Comparison of ENCODE assay signal across 7 mouse cellular contexts in genomic region chr5:31295606-31296141, GRCm38 (mm10). TPM values are rescaled to one million over a fixed set of nuclear protein-coding genes. Genes with fewer than 3 reads are reported as not detected.
DNase-seq lines count a peak whose midpoint lies in the region; ATAC-seq and TF ChIP-seq lines count a peak whose summit lies in the region.

Gene Fndc4 (minus strand): TSS chr5:31296080.

- H3K36me3 ChIP-seq in E14TG2a.4 (ENCODE audit: insufficient read depth, low read length), result peaks cover 12% of the 10 kb centered on the region
- H3K36me3 ChIP-seq in embryonic facial prominence, embryonic 10.5 days (replicated peaks), result peaks cover 23% of the 10 kb centered on the region
- H3K36me3 ChIP-seq in stomach, embryonic 14.5 days (ENCODE audit: control insufficient read depth, insufficient read depth, low read length), result peaks cover 13% of the 10 kb centered on the region; the same call in 1 of the 2 replicates

- H3K4me2 ChIP-seq in stomach, embryonic 14.5 days (replicated peaks; ENCODE audit: low read depth, low read length), result peak within 1 kb of the TSS; percentile 91

- ATAC-seq in stomach, embryonic 14.5 days (ENCODE audit: insufficient number of reproducible peaks, insufficient read depth, low FRiP score, low read depth), result peak; percentile 54

- H3K4me1 ChIP-seq in E14TG2a.4 (replicated peaks; ENCODE audit: low read depth, low read length), result peaks cover 22% of the 10 kb centered on the region
- peaks cover 31% of the 10 kb centered on the region for H3K4me1 ChIP-seq in embryonic facial prominence, embryonic 10.5 days
- peaks cover 9% of the 10 kb centered on the region; the same call in 1 of the 2 replicates for H3K4me1 ChIP-seq in stomach, embryonic 14.5 days (ENCODE audit: control insufficient read depth, insufficient read depth, low read length)

- H3K9ac ChIP-seq in stomach, embryonic 14.5 days (replicated peaks; ENCODE audit: low read depth, low read length), result peak within 1 kb of the TSS; percentile 92

- DNase-seq in adrenal gland, adult 18-20 months (ENCODE audit: low spot score in 2 of 2), result peak; percentile 25 to 38
- peak; percentile 85 for DNase-seq in embryonic facial prominence, embryonic 10.5 days (ENCODE audit: low spot score)
- DNase-seq in heart, postnatal 14 days, result peak; percentile 45 to 50
- peak; percentile 63 to 70 for DNase-seq in layer of hippocampus, postnatal 14 days (ENCODE audit: low spot score in 2 of 2)
- peak; percentile 8 for DNase-seq in lung, postnatal 36 days

- TF ChIP-seq CTCF in E14TG2a.4 (conservative IDR thresholded peaks at IDR 0.05; ENCODE audit: low read length), result no peak

- H3K9me3 ChIP-seq in E14TG2a.4 (ENCODE audit: low read length), result no peaks in the 10 kb centered on the region
- H3K9me3 ChIP-seq in embryonic facial prominence, embryonic 10.5 days, result no peaks in the 10 kb centered on the region
- H3K9me3 ChIP-seq in stomach, embryonic 14.5 days (ENCODE audit: control insufficient read depth, low read depth, low read length), result no peaks in the 10 kb centered on the region

- H3K27me3 ChIP-seq in E14TG2a.4 (ENCODE audit: insufficient read depth, low read length), result peaks cover 51% of the 10 kb centered on the region
- peaks cover 12% of the 10 kb centered on the region; the same call in 1 of the 2 replicates for H3K27me3 ChIP-seq in embryonic facial prominence, embryonic 10.5 days (replicated peaks; ENCODE audit: low read depth, poor library complexity, severe bottlenecking)
- no peaks in the 10 kb centered on the region for H3K27me3 ChIP-seq in stomach, embryonic 14.5 days (ENCODE audit: control insufficient read depth, insufficient read depth, low read length)

- whole genome bisulfite sequencing in embryonic facial prominence, embryonic 10.5 days, result under 1% methylated on average over 43 of the region's 46 CpGs
- WGBS in stomach, embryonic 14.5 days, result under 1% methylated on average over 45 of the region's 46 CpGs

- H3K27ac ChIP-seq in embryonic facial prominence, embryonic 10.5 days (replicated peaks), result peak within 1 kb of the TSS; percentile 95
- H3K27ac ChIP-seq in stomach, embryonic 14.5 days (ENCODE audit: low read length), result peak within 1 kb of the TSS; percentile 58; the same call in 1 of the 2 replicates

- intact Hi-C loops in heart, postnatal 14 days (cut with DNase I), result loop anchor here (10.0 kb wide), 1 partner anchor 159 kb away; the partner anchor contains the start of gene Zfp512

- H3K4me3 ChIP-seq in E14TG2a.4 (replicated peaks; ENCODE audit: low read length), result peak within 1 kb of the TSS; percentile 88
- peak within 1 kb of the TSS; percentile 97 for H3K4me3 ChIP-seq in embryonic facial prominence, embryonic 10.5 days
- H3K4me3 ChIP-seq in stomach, embryonic 14.5 days (ENCODE audit: low read depth, low read length), result peak within 1 kb of the TSS; percentile 89

RNA-seq across cellular contexts. Expression of gene Fndc4, which starts in this region (rescaled TPM):
- total RNA-seq in adrenal gland, adult 18-20 months (2021), result 10 to 100 TPM in 1 of 2 experiments, 1 to 10 TPM in 1; 9.5 to 10.3 TPM
- polyA plus RNA-seq in embryonic facial prominence, embryonic 10.5 days (2016; fragmentation: Nextera tagmentation; extraction: Ambion mirVana), result 54.6 and 57.1 TPM in 2 replicates
- total RNA-seq in heart, postnatal 14 days (2021), result 1 to 10 TPM; 2.4 to 5.0 TPM
- 100 to 1,000 TPM; 160 to 164 TPM for total RNA-seq in layer of hippocampus, postnatal 14 days (2021)
- polyA plus RNA-seq in stomach, embryonic 14.5 days (2014; fragmentation: Nextera tagmentation; extraction: Ambion mirVana), result 44.4 and 46.0 TPM in 2 replicates

Comparison
In these comparisons a context has a peak if more than half of its experiments do, and no peak if none do; other contexts are left out.
1. Peak in every context shown above with its lines: DNase-seq, ATAC-seq, H3K4me3 ChIP-seq and H3K27ac ChIP-seq.
2. RNA of gene Fndc4 (total RNA-seq): 160 to 164 TPM in layer of hippocampus, postnatal 14 days; 9.5 to 10.3 TPM in adrenal gland, adult 18-20 months and 2.4 to 5.0 TPM in heart, postnatal 14 days; every median in the first group is over 10 times any median in the second.
3. DNase-seq: peak in every context shown above with its lines; median percentile 85 in embryonic facial prominence, embryonic 10.5 days; 66 in layer of hippocampus, postnatal 14 days; 48 in heart, postnatal 14 days; 32 in adrenal gland, adult 18-20 months; 8 in lung, postnatal 36 days.